Comparison of ENCODE assay signal across 15 mouse cellular contexts in the genomic region with DNA sequence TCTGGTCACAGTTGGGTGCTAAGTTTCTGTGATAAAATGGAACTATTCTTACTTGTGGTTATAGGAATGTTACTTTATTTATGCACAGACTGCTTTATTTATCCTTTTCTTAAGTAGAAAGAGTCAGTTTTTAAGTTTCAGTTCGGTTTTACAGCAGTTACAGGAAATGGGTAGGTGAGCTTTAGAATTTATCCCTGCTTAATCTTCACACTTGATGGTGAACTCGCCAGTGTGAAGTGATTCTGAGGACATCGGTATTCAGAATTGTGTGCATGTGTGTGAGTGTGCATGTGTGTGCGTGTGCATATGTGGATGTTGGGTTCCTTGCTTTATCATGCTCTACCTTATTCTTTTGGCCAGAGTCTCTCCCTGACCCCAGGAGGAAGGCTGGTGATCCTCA.
"Had no signal": no experiment of that assay in that cellular context is flagged by ENCODE, and none has a peak within 500 bp of the region (broad histone marks: within the 10 kb centered on the region; RNA-seq: fewer than 3 reads in every experiment).

No protein-coding gene starts in this region.

- ATAC-seq: hindbrain, postnatal 0 days; intestine, embryonic 15.5 days; intestine, postnatal 0 days had no signal

- DNase-seq: gastrocnemius, adult 2 months; gastrocnemius, postnatal 10 days; gastrocnemius, postnatal 25 days; heart, adult 18-20 months; heart, postnatal 10 days; heart, postnatal 4 days; kidney, adult 18-20 months; kidney, adult 8-10 months; kidney, postnatal 10 days; kidney, postnatal 25 days; kidney, postnatal 4 days; liver had no signal
